In genomic region chr12:69175975-69176374, GRCm38 (mm10) we compare ENCODE assay signal across 22 mouse cellular contexts. TPM values are rescaled to one million over a fixed set of nuclear protein-coding genes. Genes with fewer than 3 reads are reported as not detected.
DNase-seq lines count a peak whose midpoint lies in the region; ATAC-seq and TF ChIP-seq lines count a peak whose summit lies in the region.
"Had no signal": no experiment of that assay in that cellular context is flagged by ENCODE, and none has a peak within 500 bp of the region (broad histone marks: within the 10 kb centered on the region; RNA-seq: fewer than 3 reads in every experiment).

No protein-coding gene starts in this region.

- no peaks in the 10 kb centered on the region for H3K4me1 ChIP-seq in liver, embryonic 11.5 days (replicated peaks; ENCODE audit: control insufficient read depth, insufficient read depth, low read length)
- 0 out of 2 replicates have a peak, but pooled peaks cover 1% of the 10 kb centered on the region for H3K4me1 ChIP-seq in liver, postnatal 0 days (ENCODE audit: insufficient read depth)
- no peaks in the 10 kb centered on the region for H3K4me1 ChIP-seq in intestine, embryonic 15.5 days (replicated peaks)
- no peaks in the 10 kb centered on the region for H3K4me1 ChIP-seq in limb, embryonic 10.5 days
- no peaks in the 10 kb centered on the region for H3K4me1 ChIP-seq in stomach, embryonic 16.5 days (ENCODE audit: control insufficient read depth, insufficient read depth, low read length)
- H3K4me1 ChIP-seq: embryonic facial prominence, embryonic 12.5 days; embryonic facial prominence, embryonic 15.5 days; hindbrain, embryonic 12.5 days had no signal

- H3K27ac ChIP-seq in liver, embryonic 11.5 days (ENCODE audit: low read depth, low read length): no peak overlapping the region
- H3K27ac ChIP-seq in liver, postnatal 0 days (ENCODE audit: low read depth): no peak overlapping the region
- no peak overlapping the region for H3K27ac ChIP-seq in intestine, embryonic 15.5 days
- H3K27ac ChIP-seq in limb, embryonic 10.5 days: no peak overlapping the region
- no peak overlapping the region for H3K27ac ChIP-seq in stomach, embryonic 16.5 days (ENCODE audit: low read length)
- H3K27ac ChIP-seq: embryonic facial prominence, embryonic 12.5 days; embryonic facial prominence, embryonic 15.5 days; gastrocnemius, adult 2 months; hindbrain, embryonic 12.5 days had no signal

- WGBS in liver, embryonic 11.5 days: 81% methylated on average over 3 of the region's 3 CpGs
- 72% methylated on average over 3 of the region's 3 CpGs for WGBS in liver, postnatal 0 days (ENCODE audit: insufficient replicate concordance)
- 69% methylated on average over 3 of the region's 3 CpGs for WGBS in intestine, embryonic 15.5 days
- 97% methylated on average over 3 of the region's 3 CpGs for WGBS in limb, embryonic 10.5 days
- 69% methylated on average over 3 of the region's 3 CpGs for WGBS in stomach, embryonic 16.5 days

- TF ChIP-seq CTCF in liver, postnatal 0 days (IDR thresholded peaks at IDR 0.05; ENCODE audit: low read depth): no peak

- no peak for TF ChIP-seq EP300 in liver, postnatal 0 days (IDR thresholded peaks at IDR 0.05; ENCODE audit: low read depth)

- H3K27me3 ChIP-seq in liver, embryonic 11.5 days (replicated peaks; ENCODE audit: control insufficient read depth, insufficient read depth, low read length): no peaks in the 10 kb centered on the region
- no peaks in the 10 kb centered on the region for H3K27me3 ChIP-seq in liver, postnatal 0 days (ENCODE audit: insufficient read depth, low read length)
- no peaks in the 10 kb centered on the region for H3K27me3 ChIP-seq in intestine, embryonic 15.5 days (replicated peaks)
- H3K27me3 ChIP-seq in limb, embryonic 10.5 days (ENCODE audit: low read depth, poor library complexity, severe bottlenecking): no peaks in the 10 kb centered on the region
- H3K27me3 ChIP-seq in stomach, embryonic 16.5 days (ENCODE audit: control insufficient read depth, insufficient read depth, low read length): no peaks in the 10 kb centered on the region
- H3K27me3 ChIP-seq: embryonic facial prominence, embryonic 12.5 days; embryonic facial prominence, embryonic 15.5 days; hindbrain, embryonic 12.5 days had no signal

- no peak overlapping the region for H3K9ac ChIP-seq in liver, embryonic 11.5 days (ENCODE audit: low read depth, low read length)
- no peak overlapping the region for H3K9ac ChIP-seq in liver, postnatal 0 days (replicated peaks)
- H3K9ac ChIP-seq in intestine, embryonic 15.5 days: no peak overlapping the region
- H3K9ac ChIP-seq in stomach, embryonic 16.5 days (ENCODE audit: low read length): no peak overlapping the region
- H3K9ac ChIP-seq: embryonic facial prominence, embryonic 12.5 days; embryonic facial prominence, embryonic 15.5 days; forebrain, postnatal 0 days; hindbrain, embryonic 12.5 days had no signal

- no peak overlapping the region for H3K4me2 ChIP-seq in liver, embryonic 11.5 days
- no peak overlapping the region for H3K4me2 ChIP-seq in liver, postnatal 0 days (ENCODE audit: low read depth, low read length)
- no peak overlapping the region for H3K4me2 ChIP-seq in intestine, embryonic 15.5 days (replicated peaks)
- H3K4me2 ChIP-seq in stomach, embryonic 16.5 days (ENCODE audit: low read depth, low read length): no peak overlapping the region
- H3K4me2 ChIP-seq: embryonic facial prominence, embryonic 12.5 days; embryonic facial prominence, embryonic 15.5 days; heart, embryonic 11.5 days; hindbrain, embryonic 12.5 days had no signal

- ATAC-seq in liver, embryonic 11.5 days (replicated peaks; ENCODE audit: low FRiP score): 0 out of 2 replicates have a peak, but pooled peaks have one; percentile 38
- ATAC-seq in liver, postnatal 0 days: no peak
- ATAC-seq in intestine, embryonic 15.5 days: peak; percentile 74
- ATAC-seq in stomach, embryonic 16.5 days (ENCODE audit: insufficient read depth, low FRiP score): peak; percentile 40; the same call in 1 of the 2 replicates
- ATAC-seq: activated CD4-positive, CD25-positive, alpha-beta regulatory T cell, adult 4 months; forebrain, embryonic 14.5 days; forebrain, postnatal 0 days had no signal

- H3K4me3 ChIP-seq in liver, embryonic 11.5 days (ENCODE audit: low read depth, low read length): no peak overlapping the region
- H3K4me3 ChIP-seq in liver, postnatal 0 days (ENCODE audit: low read depth, low read length): no peak overlapping the region
- H3K4me3 ChIP-seq in intestine, embryonic 15.5 days (replicated peaks): no peak overlapping the region
- H3K4me3 ChIP-seq in limb, embryonic 10.5 days: no peak overlapping the region
- H3K4me3 ChIP-seq in stomach, embryonic 16.5 days (replicated peaks; ENCODE audit: low read length): no peak overlapping the region
- H3K4me3 ChIP-seq: embryonic facial prominence, embryonic 12.5 days; embryonic facial prominence, embryonic 15.5 days; gastrocnemius, adult 2 months; hindbrain, embryonic 12.5 days had no signal

- DNase-seq in liver, embryonic 11.5 days (ENCODE audit: low spot score): no peak
- DNase-seq in liver, postnatal 0 days: no peak
- DNase-seq in limb, embryonic 10.5 days (ENCODE audit: low spot score): peak; percentile 17
- no peak for DNase-seq in spleen, postnatal 10 days (ENCODE audit: low spot score in 2 of 2)
- no peak for DNase-seq in adipocyte (ENCODE audit: low spot score)
- DNase-seq in layer of hippocampus, adult 9-11 months: no peak
- DNase-seq: adrenal gland, postnatal 10 days; adrenal gland, postnatal 36 days; cerebellum, adult 2 months; cerebellum, adult 9-11 months; cerebellum, postnatal 25 days; forebrain, postnatal 0 days; gastrocnemius, adult 2 months; gastrocnemius, postnatal 14 days had no signal

- no peaks in the 10 kb centered on the region for H3K9me3 ChIP-seq in liver, embryonic 11.5 days (ENCODE audit: control insufficient read depth, low read length)
- H3K9me3 ChIP-seq in liver, postnatal 0 days (ENCODE audit: low read length): no peaks in the 10 kb centered on the region
- no peaks in the 10 kb centered on the region for H3K9me3 ChIP-seq in intestine, embryonic 15.5 days
- H3K9me3 ChIP-seq in limb, embryonic 10.5 days (replicated peaks): no peaks in the 10 kb centered on the region
- no peaks in the 10 kb centered on the region for H3K9me3 ChIP-seq in stomach, embryonic 16.5 days (replicated peaks; ENCODE audit: control insufficient read depth, low read length)
- H3K9me3 ChIP-seq: embryonic facial prominence, embryonic 12.5 days; embryonic facial prominence, embryonic 15.5 days; hindbrain, embryonic 12.5 days had no signal

- H3K36me3 ChIP-seq in liver, embryonic 11.5 days (ENCODE audit: control insufficient read depth, insufficient read depth, low read length): peaks cover 21% of the 10 kb centered on the region
- H3K36me3 ChIP-seq in liver, postnatal 0 days (replicated peaks; ENCODE audit: insufficient read depth, low read length): peaks cover 2% of the 10 kb centered on the region; the same call in 1 of the 2 replicates
- 0 out of 2 replicates have a peak, but pooled peaks cover 3% of the 10 kb centered on the region for H3K36me3 ChIP-seq in intestine, embryonic 15.5 days
- peaks cover 80% of the 10 kb centered on the region for H3K36me3 ChIP-seq in limb, embryonic 10.5 days
- H3K36me3 ChIP-seq in stomach, embryonic 16.5 days (ENCODE audit: control insufficient read depth, insufficient read depth, low read length): peaks cover 3% of the 10 kb centered on the region

RNA-seq across cellular contexts. Expression of gene Lrr1, which starts 7.4 kb away (rescaled TPM):
- 28.5 and 33.5 TPM in 2 replicates for polyA plus RNA-seq in liver, embryonic 11.5 days (2014; fragmentation: Nextera tagmentation; extraction: Ambion mirVana)
- 8.8 and 9.6 TPM in 2 replicates for polyA plus RNA-seq in liver, postnatal 0 days (2015; fragmentation: Nextera tagmentation; extraction: Ambion mirVana)
- 17.2 and 17.8 TPM in 2 replicates for polyA plus RNA-seq in intestine, embryonic 15.5 days (2015; fragmentation: Nextera tagmentation; extraction: Ambion mirVana)
- 30.6 and 31.1 TPM in 2 replicates for polyA plus RNA-seq in limb, embryonic 10.5 days (2016; fragmentation: Nextera tagmentation; extraction: Ambion mirVana)
- 14.2 and 16.5 TPM in 2 replicates for polyA plus RNA-seq in stomach, embryonic 16.5 days (2015; fragmentation: Nextera tagmentation; extraction: Ambion mirVana)

RNA-seq across cellular contexts. Expression of gene Rpl36al, which starts 7.9 kb away (rescaled TPM):
- 999 and 1,044 TPM in 2 replicates for polyA plus RNA-seq in liver, embryonic 11.5 days (2014; fragmentation: Nextera tagmentation; extraction: Ambion mirVana)
- 543 and 555 TPM in 2 replicates for polyA plus RNA-seq in liver, postnatal 0 days (2015; fragmentation: Nextera tagmentation; extraction: Ambion mirVana)
- polyA plus RNA-seq in intestine, embryonic 15.5 days (2015; fragmentation: Nextera tagmentation; extraction: Ambion mirVana): 720 and 763 TPM in 2 replicates
- 536 and 653 TPM in 2 replicates for polyA plus RNA-seq in limb, embryonic 10.5 days (2016; fragmentation: Nextera tagmentation; extraction: Ambion mirVana)
- polyA plus RNA-seq in stomach, embryonic 16.5 days (2015; fragmentation: Nextera tagmentation; extraction: Ambion mirVana): 590 and 688 TPM in 2 replicates

RNA-seq across cellular contexts. Expression of gene Mgat2, which starts 8.0 kb away (rescaled TPM):
- 44.9 and 50.7 TPM in 2 replicates for polyA plus RNA-seq in liver, embryonic 11.5 days (2014; fragmentation: Nextera tagmentation; extraction: Ambion mirVana)
- 23.1 and 25.0 TPM in 2 replicates for polyA plus RNA-seq in liver, postnatal 0 days (2015; fragmentation: Nextera tagmentation; extraction: Ambion mirVana)
- 52.8 and 58.7 TPM in 2 replicates for polyA plus RNA-seq in intestine, embryonic 15.5 days (2015; fragmentation: Nextera tagmentation; extraction: Ambion mirVana)
- polyA plus RNA-seq in limb, embryonic 10.5 days (2016; fragmentation: Nextera tagmentation; extraction: Ambion mirVana): 35.4 and 37.9 TPM in 2 replicates
- polyA plus RNA-seq in stomach, embryonic 16.5 days (2015; fragmentation: Nextera tagmentation; extraction: Ambion mirVana): 32.6 and 41.9 TPM in 2 replicates

RNA-seq across cellular contexts. Expression of gene Rps29, which starts 17.0 kb away (rescaled TPM):
- polyA plus RNA-seq in liver, embryonic 11.5 days (2014; fragmentation: Nextera tagmentation; extraction: Ambion mirVana): 1,745 and 1,937 TPM in 2 replicates
- 1,274 and 1,279 TPM in 2 replicates for polyA plus RNA-seq in liver, postnatal 0 days (2015; fragmentation: Nextera tagmentation; extraction: Ambion mirVana)
- 1,714 and 2,016 TPM in 2 replicates for polyA plus RNA-seq in intestine, embryonic 15.5 days (2015; fragmentation: Nextera tagmentation; extraction: Ambion mirVana)
- polyA plus RNA-seq in limb, embryonic 10.5 days (2016; fragmentation: Nextera tagmentation; extraction: Ambion mirVana): 1,295 and 1,533 TPM in 2 replicates
- 1,481 and 1,784 TPM in 2 replicates for polyA plus RNA-seq in stomach, embryonic 16.5 days (2015; fragmentation: Nextera tagmentation; extraction: Ambion mirVana)

RNA-seq across cellular contexts. Expression of gene Gm49383, which starts 20.9 kb away (rescaled TPM):
- 28.6 and 29.8 TPM in 2 replicates for polyA plus RNA-seq in liver, embryonic 11.5 days (2014; fragmentation: Nextera tagmentation; extraction: Ambion mirVana)
- 9.1 and 10.2 TPM in 2 replicates for polyA plus RNA-seq in liver, postnatal 0 days (2015; fragmentation: Nextera tagmentation; extraction: Ambion mirVana)
- polyA plus RNA-seq in intestine, embryonic 15.5 days (2015; fragmentation: Nextera tagmentation; extraction: Ambion mirVana): 25.4 and 28.6 TPM in 2 replicates
- 54.8 and 61.0 TPM in 2 replicates for polyA plus RNA-seq in limb, embryonic 10.5 days (2016; fragmentation: Nextera tagmentation; extraction: Ambion mirVana)
- polyA plus RNA-seq in stomach, embryonic 16.5 days (2015; fragmentation: Nextera tagmentation; extraction: Ambion mirVana): 18.5 and 22.3 TPM in 2 replicates
